Mouse (Mus musculus): ENCODE data around the gene Ucp2. TPM values are rescaled to one million over a fixed set of nuclear protein-coding genes. Genes with fewer than 3 reads are reported as not detected.
A peak's percentile ranks its signal among the peaks of the same experiment; 100 is the strongest.

Ucp2 gene
- total and polyA plus RNA-seq, 3 experiments: 142 to 838 (median 688) TPM

DNA sequence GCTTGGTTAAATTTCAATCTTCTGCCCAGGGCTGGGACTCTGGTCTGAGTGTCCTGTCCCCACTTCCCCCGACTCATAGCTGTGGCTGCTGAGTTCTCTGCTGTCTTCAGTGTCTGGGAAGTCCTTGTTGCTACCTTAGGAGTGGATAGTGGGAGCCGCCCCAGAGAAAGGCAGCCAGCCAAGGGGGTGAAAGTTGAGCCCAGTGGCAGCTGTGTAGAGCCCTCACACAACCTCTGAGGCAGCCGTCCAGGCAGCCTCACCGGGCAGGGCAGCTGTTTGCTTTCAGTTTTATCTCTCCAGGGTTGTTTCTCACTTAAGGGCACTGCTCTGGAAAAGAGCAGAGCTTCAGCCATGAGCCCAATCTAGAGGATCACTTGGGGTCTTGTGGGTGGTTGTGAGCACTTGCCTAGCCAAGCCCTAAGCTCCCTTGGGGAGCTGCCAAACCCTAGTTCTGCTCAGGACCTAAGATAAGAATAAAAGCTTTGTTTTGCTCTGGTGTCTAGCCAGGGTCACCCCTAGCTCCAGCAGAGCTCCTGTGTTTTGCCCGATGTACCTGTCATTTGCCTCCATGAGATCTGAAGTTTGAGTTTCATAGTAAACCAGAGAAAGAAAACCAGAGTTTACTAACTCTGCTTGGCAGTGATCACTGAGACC lies 27.4 kb upstream of the Ucp2 start:
- H3K4me3 ChIP-seq (ENCODE audit: low read depth, low read length): peak overlapping the region; percentile 64; the same call in 1 of the 2 replicates
- ATAC-seq (ENCODE audit: extremely low read depth, insufficient number of reproducible peaks, low FRiP score, poor library complexity, severe bottlenecking) (no peak), DNase-seq (ENCODE audit: low spot score) (peak; percentile 53)
- peaks cover 74% of the 10 kb centered on the region for H3K36me3 ChIP-seq (replicated peaks)
- H3K9me3 ChIP-seq (replicated peaks): no peaks in the 10 kb centered on the region
- no peaks in the 10 kb centered on the region for H3K27me3 ChIP-seq (ENCODE audit: insufficient read depth, low read length)
- H3K4me1 ChIP-seq (ENCODE audit: insufficient read depth, low read depth, low read length): peaks cover 92% of the 10 kb centered on the region
- TF ChIP-seq CTCF (IDR thresholded peaks at IDR 0.05; ENCODE audit: low read depth, low read length) (no peak), POLR2AphosphoS5 (IDR thresholded peaks at IDR 0.05; ENCODE audit: insufficient replicate concordance, low read depth, low read length) (no peak), GATA2 (IDR thresholded peaks at IDR 0.05; ENCODE audit: borderline replicate concordance, low read depth, low read length) (no peak), GATA1 (IDR thresholded peaks at IDR 0.05; ENCODE audit: borderline replicate concordance, low read length) (no peak)

DNA sequence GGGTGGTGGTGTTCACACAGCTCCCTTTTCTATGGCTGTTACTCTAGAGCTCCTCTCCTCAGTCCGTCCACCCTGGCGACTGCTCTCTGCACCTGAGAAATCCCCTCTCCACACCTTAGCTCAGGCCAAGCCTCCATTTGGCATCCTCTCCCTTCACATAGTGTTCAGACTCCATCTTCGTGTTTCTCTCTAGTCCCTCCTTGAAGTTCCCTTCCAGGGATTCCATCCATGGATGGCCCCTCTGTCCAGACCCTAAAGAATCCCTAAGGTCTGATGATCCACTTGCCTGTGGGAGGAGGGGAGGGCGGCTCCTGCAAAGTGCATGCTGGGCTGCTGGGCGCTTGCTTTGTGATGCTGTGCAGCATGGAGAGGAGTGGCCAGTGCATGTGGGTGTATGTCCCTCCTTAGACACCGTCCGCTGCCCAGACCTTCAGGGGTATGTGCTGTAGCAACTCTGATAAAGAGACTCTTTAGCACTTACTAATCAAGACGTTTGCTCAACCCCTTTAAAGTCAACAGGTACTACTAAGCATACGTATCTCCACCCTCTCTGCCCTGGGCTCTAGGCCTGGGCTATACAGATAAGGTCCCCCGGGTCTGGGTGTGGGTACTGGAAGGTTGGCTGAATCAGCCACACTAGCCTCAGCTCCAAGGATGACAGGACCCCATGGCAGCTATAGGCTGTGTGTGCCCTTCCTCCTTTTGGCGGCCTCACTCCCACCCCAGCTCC lies 26.2 kb upstream of the Ucp2 start:
- no peaks in the 10 kb centered on the region for H3K27me3 ChIP-seq (ENCODE audit: insufficient read depth, low read length)
- ATAC-seq (ENCODE audit: extremely low read depth, insufficient number of reproducible peaks, low FRiP score, poor library complexity, severe bottlenecking): peak; percentile 93
- TF ChIP-seq CTCF (IDR thresholded peaks at IDR 0.05; ENCODE audit: low read depth, low read length) (no peak), POLR2AphosphoS5 (IDR thresholded peaks at IDR 0.05; ENCODE audit: insufficient replicate concordance, low read depth, low read length) (no peak), GATA2 (IDR thresholded peaks at IDR 0.05; ENCODE audit: borderline replicate concordance, low read depth, low read length) (no peak), GATA1 (IDR thresholded peaks at IDR 0.05; ENCODE audit: borderline replicate concordance, low read length) (no peak), TAL1 (conservative IDR thresholded peaks at IDR 0.05; ENCODE audit: low read depth, low read length) (peak; percentile 96)
- peaks cover 82% of the 10 kb centered on the region for H3K4me1 ChIP-seq (ENCODE audit: insufficient read depth, low read depth, low read length)
- peaks cover 69% of the 10 kb centered on the region for H3K36me3 ChIP-seq (replicated peaks)
- H3K9me3 ChIP-seq (replicated peaks): no peaks in the 10 kb centered on the region
- DNase-seq (ENCODE audit: low spot score): peak; percentile 93
- H3K4me3 ChIP-seq (ENCODE audit: low read depth, low read length): peak overlapping the region; percentile 62; the same call in 1 of the 2 replicates

DNA sequence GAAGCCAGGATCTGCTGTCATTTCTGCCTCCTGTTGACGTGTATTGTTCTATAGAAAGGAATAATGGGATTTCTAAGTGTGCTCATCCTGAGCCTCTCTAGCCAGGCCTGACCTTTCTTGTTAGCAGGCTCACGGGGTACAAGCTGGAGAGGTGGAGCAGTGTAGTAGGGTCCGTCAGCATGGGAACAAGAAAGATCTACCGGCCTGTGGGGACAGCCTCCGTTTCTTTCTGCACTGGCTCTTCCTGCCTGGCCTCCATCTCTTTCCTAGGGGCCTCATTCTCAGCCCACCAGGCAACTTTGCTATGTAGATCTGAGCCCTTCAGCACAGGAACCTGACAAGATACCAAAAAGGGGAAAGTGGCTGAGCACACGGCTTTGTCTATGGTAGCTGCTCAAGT lies 24.4 kb upstream of the Ucp2 start:
- H3K9me3 ChIP-seq (replicated peaks): no peaks in the 10 kb centered on the region
- peaks cover 57% of the 10 kb centered on the region for H3K36me3 ChIP-seq (replicated peaks)
- DNase-seq (ENCODE audit: low spot score) (no peak), ATAC-seq (ENCODE audit: extremely low read depth, insufficient number of reproducible peaks, low FRiP score, poor library complexity, severe bottlenecking) (no peak)
- TF ChIP-seq GATA1 (IDR thresholded peaks at IDR 0.05; ENCODE audit: borderline replicate concordance, low read length): no peak
- no peak for TF ChIP-seq POLR2AphosphoS5 (IDR thresholded peaks at IDR 0.05; ENCODE audit: insufficient replicate concordance, low read depth, low read length)
- TF ChIP-seq TAL1 (conservative IDR thresholded peaks at IDR 0.05; ENCODE audit: low read depth, low read length): no peak
- H3K27me3 ChIP-seq (ENCODE audit: insufficient read depth, low read length): no peaks in the 10 kb centered on the region
- H3K4me1 ChIP-seq (ENCODE audit: insufficient read depth, low read depth, low read length): peaks cover 71% of the 10 kb centered on the region
- no peak overlapping the region for H3K4me3 ChIP-seq (ENCODE audit: low read depth, low read length)

DNA sequence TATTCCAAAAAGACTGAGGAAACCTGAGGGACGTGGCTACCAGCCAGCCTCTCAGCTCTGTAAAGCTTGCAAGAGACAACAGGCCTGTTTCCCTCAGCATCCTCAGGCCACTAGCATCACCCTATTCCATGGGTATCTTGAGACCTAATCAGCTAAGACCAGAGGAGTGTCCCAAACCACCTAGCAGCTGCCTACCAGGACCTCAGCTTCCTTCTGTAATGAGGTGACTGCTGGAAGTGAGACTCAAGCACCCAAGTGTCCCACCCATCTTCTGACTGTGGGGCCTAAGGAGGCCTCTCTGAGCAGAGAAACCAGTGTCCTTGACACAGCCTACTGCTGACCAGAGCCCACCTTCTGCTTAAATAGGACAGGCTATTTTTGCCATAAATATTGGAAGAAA lies 23.6 kb upstream of the Ucp2 start:
- H3K27me3 ChIP-seq (ENCODE audit: insufficient read depth, low read length): no peaks in the 10 kb centered on the region
- TF ChIP-seq POLR2AphosphoS5 (IDR thresholded peaks at IDR 0.05; ENCODE audit: insufficient replicate concordance, low read depth, low read length) (no peak), GATA1 (IDR thresholded peaks at IDR 0.05; ENCODE audit: borderline replicate concordance, low read length) (no peak), GATA2 (IDR thresholded peaks at IDR 0.05; ENCODE audit: borderline replicate concordance, low read depth, low read length) (no peak), CTCF (IDR thresholded peaks at IDR 0.05; ENCODE audit: low read depth, low read length) (no peak), TAL1 (conservative IDR thresholded peaks at IDR 0.05; ENCODE audit: low read depth, low read length) (no peak)
- H3K9me3 ChIP-seq (replicated peaks): no peaks in the 10 kb centered on the region
- H3K4me1 ChIP-seq (ENCODE audit: insufficient read depth, low read depth, low read length): peaks cover 68% of the 10 kb centered on the region
- H3K36me3 ChIP-seq (replicated peaks): peaks cover 49% of the 10 kb centered on the region
- no peak for ATAC-seq (ENCODE audit: extremely low read depth, insufficient number of reproducible peaks, low FRiP score, poor library complexity, severe bottlenecking)
- no peak for DNase-seq (ENCODE audit: low spot score)
- no peak overlapping the region for H3K4me3 ChIP-seq (ENCODE audit: low read depth, low read length)

DNA sequence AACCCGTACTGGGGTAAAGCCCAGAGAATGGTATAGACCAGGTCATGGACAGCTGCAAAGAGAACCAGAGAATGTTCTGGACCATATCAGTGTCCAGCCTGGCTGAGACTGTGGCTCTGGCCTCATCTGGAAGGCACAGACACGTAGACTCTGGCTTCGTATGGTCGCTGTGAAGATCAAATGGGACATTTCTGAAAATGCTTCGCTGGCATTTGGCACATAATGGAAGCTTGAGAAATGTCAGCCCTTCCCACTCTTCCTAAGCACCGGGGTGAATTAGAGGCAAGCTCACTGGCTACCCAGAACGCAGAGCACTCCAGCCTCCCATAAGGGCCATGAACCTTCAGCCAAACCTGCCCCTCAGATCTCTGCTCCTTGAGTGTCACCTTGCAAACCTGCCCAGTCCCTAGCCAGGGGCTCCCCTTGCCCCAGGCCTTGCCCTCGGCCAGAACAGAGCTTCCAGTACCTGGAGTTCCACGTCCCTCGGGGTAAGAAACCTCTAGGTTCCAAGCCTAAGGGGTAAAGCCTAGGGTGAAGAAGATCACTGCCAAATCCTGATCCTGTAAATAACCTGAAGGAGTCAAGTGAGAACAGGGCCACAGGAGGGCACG lies 22.2 kb upstream of the Ucp2 start:
- Histone ChIP-seq H3K9me3 (replicated peaks) (no peaks in the 10 kb centered on the region), H3K4me3 (ENCODE audit: low read depth, low read length) (no peak overlapping the region), H3K27me3 (ENCODE audit: insufficient read depth, low read length) (no peaks in the 10 kb centered on the region), H3K4me1 (ENCODE audit: insufficient read depth, low read depth, low read length) (peaks cover 54% of the 10 kb centered on the region), H3K36me3 (replicated peaks) (peaks cover 37% of the 10 kb centered on the region)
- ATAC-seq (ENCODE audit: extremely low read depth, insufficient number of reproducible peaks, low FRiP score, poor library complexity, severe bottlenecking) (no peak), DNase-seq (ENCODE audit: low spot score) (no peak)
- TF ChIP-seq GATA1 (IDR thresholded peaks at IDR 0.05; ENCODE audit: borderline replicate concordance, low read length): no peak
- no peak for TF ChIP-seq CTCF (IDR thresholded peaks at IDR 0.05; ENCODE audit: low read depth, low read length)
- no peak for TF ChIP-seq TAL1 (conservative IDR thresholded peaks at IDR 0.05; ENCODE audit: low read depth, low read length)
- TF ChIP-seq POLR2AphosphoS5 (IDR thresholded peaks at IDR 0.05; ENCODE audit: insufficient replicate concordance, low read depth, low read length): no peak
- no peak for TF ChIP-seq GATA2 (IDR thresholded peaks at IDR 0.05; ENCODE audit: borderline replicate concordance, low read depth, low read length)

DNA sequence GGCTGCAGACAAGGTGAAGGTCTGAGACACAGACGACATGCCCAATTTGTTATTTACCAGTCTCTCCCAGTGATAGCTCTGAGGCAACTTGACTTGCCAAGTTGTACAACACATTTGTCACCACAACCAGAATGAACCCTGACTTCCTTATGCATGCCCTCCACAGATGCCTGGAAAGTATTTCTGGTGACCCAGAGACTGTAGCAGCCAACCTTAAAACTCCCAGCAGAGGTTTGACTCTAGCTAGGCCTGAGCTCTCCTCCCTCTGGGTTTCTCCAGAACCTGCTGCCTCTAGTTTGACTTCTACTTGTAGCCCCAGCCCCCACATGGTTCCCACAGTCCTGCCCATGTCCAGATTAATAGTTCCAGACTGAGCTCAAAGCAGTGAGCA lies 21.7 kb upstream of the Ucp2 start:
- H3K4me3 ChIP-seq (ENCODE audit: low read depth, low read length): no peak overlapping the region
- ATAC-seq (ENCODE audit: extremely low read depth, insufficient number of reproducible peaks, low FRiP score, poor library complexity, severe bottlenecking): no peak
- peaks cover 37% of the 10 kb centered on the region for H3K36me3 ChIP-seq (replicated peaks)
- peaks cover 49% of the 10 kb centered on the region for H3K4me1 ChIP-seq (ENCODE audit: insufficient read depth, low read depth, low read length)
- H3K9me3 ChIP-seq (replicated peaks): no peaks in the 10 kb centered on the region
- no peak for DNase-seq (ENCODE audit: low spot score)
- no peaks in the 10 kb centered on the region for H3K27me3 ChIP-seq (ENCODE audit: insufficient read depth, low read length)
- no peak for TF ChIP-seq TAL1 (conservative IDR thresholded peaks at IDR 0.05; ENCODE audit: low read depth, low read length)
- no peak for TF ChIP-seq GATA1 (IDR thresholded peaks at IDR 0.05; ENCODE audit: borderline replicate concordance, low read length)
- no peak for TF ChIP-seq CTCF (IDR thresholded peaks at IDR 0.05; ENCODE audit: low read depth, low read length)
- TF ChIP-seq POLR2AphosphoS5 (IDR thresholded peaks at IDR 0.05; ENCODE audit: insufficient replicate concordance, low read depth, low read length): no peak
- TF ChIP-seq GATA2 (IDR thresholded peaks at IDR 0.05; ENCODE audit: borderline replicate concordance, low read depth, low read length): no peak
